Mouse (Mus musculus) cortical plate, adult 2 months (tissue): ENCODE measurements around the gene Uchl5.

Source experiments
- CTCF ChIP-seq: fragments of 200-500 bp; IDR thresholded peaks from 2 replicates; pipeline ENCODE4 v1.5.1; 2011; ENCODE audit warnings: mild to moderate bottlenecking, control low read depth, low read length; ENCODE audit not compliant: insufficient read depth; ENCODE audit errors: extremely low read depth
- POLR2A ChIP-seq: fragments of 200-500 bp; IDR thresholded peaks from 2 replicates; pipeline ENCODE4 v1.6.1; 2011; ENCODE audit warnings: mild to moderate bottlenecking, low read length, control low read depth; ENCODE audit not compliant: insufficient read depth; ENCODE audit errors: extremely low read depth

DNA sequence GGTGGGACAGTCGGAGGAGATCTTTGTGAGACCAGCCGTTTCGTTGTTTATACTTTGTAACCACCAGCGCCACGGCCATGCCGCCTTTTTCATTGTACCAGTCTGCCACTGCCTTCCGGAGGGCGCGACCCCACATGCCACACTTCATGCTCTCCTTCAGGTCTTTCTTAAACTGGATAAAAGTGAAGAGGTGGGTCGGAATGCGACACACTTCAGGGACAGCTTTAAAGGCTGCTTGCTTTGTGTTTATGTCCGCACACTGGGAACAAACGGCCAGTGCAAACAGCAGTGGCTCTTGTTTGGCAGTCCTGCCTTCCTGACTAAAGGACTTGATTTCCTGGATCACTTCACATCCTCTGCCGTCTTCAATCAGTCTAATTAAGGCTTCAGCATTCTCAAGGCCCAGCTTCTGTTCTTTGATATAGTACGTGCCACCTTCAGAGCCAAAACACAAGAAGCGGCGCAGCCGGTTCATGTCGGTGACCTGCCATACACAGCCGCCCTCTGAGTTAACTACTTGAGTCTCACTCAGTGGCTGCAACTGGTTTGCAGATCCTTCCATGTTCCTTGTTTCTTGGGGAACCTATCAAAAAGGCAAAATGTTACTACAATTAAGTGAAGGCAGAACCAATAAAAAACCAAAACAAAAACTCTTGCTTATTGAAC lies 6.5 kb upstream of the Uchl5 start:
- TF ChIP-seq CTCF (no peak), POLR2A (no peak)
